ENCODE assay signal across 8 mouse cellular contexts in genomic region chr2:130839874-130840661, GRCm38 (mm10).
DNase-seq lines count a peak whose midpoint lies in the region; ATAC-seq and TF ChIP-seq lines count a peak whose summit lies in the region.

No protein-coding gene starts in this region.

- peaks cover 26% of the 10 kb centered on the region for H3K79me3 ChIP-seq in C2C12 (ENCODE audit: low read depth)

- peaks cover 6% of the 10 kb centered on the region for H3K36me3 ChIP-seq in C2C12 (ENCODE audit: control insufficient read depth, insufficient read depth)
- H3K36me3 ChIP-seq in heart, embryonic 12.5 days = peaks cover 24% of the 10 kb centered on the region
- H3K36me3 ChIP-seq in kidney, embryonic 16.5 days (ENCODE audit: insufficient read depth, low read length) = peaks cover 6% of the 10 kb centered on the region; the same call in 1 of the 2 replicates

- H3ac ChIP-seq in C2C12 (ENCODE audit: control insufficient read depth, insufficient read length, low read depth) = peak overlapping the region; percentile 97

- DNase-seq in brain, embryonic 14.5 days (ENCODE audit: low read depth) = peak; percentile 86
- DNase-seq in liver = peak; percentile 84
- DNase-seq in monocyte, adult 2 months (ENCODE audit: low read depth in 1 of 2, low spot score in 2 of 2) = peak; percentile 30 to 34
- peak; percentile 59 for DNase-seq in spleen, postnatal 14 days (ENCODE audit: low spot score in 2 of 2)

- H3K4me1 ChIP-seq in heart, embryonic 12.5 days (replicated peaks) = peaks cover 39% of the 10 kb centered on the region
- H3K4me1 ChIP-seq in kidney, embryonic 16.5 days (ENCODE audit: insufficient read depth, low read length) = peaks cover 17% of the 10 kb centered on the region

- H3K4me2 ChIP-seq in heart, embryonic 12.5 days = peak overlapping the region; percentile 70
- peak overlapping the region; percentile 89 for H3K4me2 ChIP-seq in kidney, embryonic 16.5 days (replicated peaks; ENCODE audit: low read depth, low read length)

- H3K27me3 ChIP-seq in C2C12 (ENCODE audit: control insufficient read depth, insufficient read depth, insufficient read length) = no peaks in the 10 kb centered on the region
- H3K27me3 ChIP-seq in heart, embryonic 12.5 days (replicated peaks) = no peaks in the 10 kb centered on the region
- no peaks in the 10 kb centered on the region for H3K27me3 ChIP-seq in kidney, embryonic 16.5 days (ENCODE audit: insufficient read depth, low read length)

- peak; percentile 89 for ATAC-seq in erythroblast, adult 5-6 weeks (replicated peaks; ENCODE audit: low FRiP score, poor library complexity, severe bottlenecking)
- ATAC-seq in heart, embryonic 12.5 days (ENCODE audit: insufficient number of reproducible peaks, low FRiP score) = peak; percentile 93
- peak; percentile 93 for ATAC-seq in kidney, embryonic 16.5 days (ENCODE audit: low FRiP score, low TSS enrichment)

- H3K9me3 ChIP-seq in heart, embryonic 12.5 days (replicated peaks) = no peaks in the 10 kb centered on the region
- no peaks in the 10 kb centered on the region for H3K9me3 ChIP-seq in kidney, embryonic 16.5 days (ENCODE audit: low read length)

- H3K27ac ChIP-seq in heart, embryonic 12.5 days (ENCODE audit: poor library complexity, severe bottlenecking) = peak overlapping the region; percentile 94
- H3K27ac ChIP-seq in kidney, embryonic 16.5 days (ENCODE audit: low read length) = peak overlapping the region; percentile 94

- under 1% methylated on average over 76 of the region's 77 CpGs for WGBS in heart, embryonic 12.5 days
- WGBS in kidney, embryonic 16.5 days = under 1% methylated on average over 52 of the region's 77 CpGs

- TF ChIP-seq POLR2A in brain, embryonic 14.5 days (IDR thresholded peaks at IDR 0.05; ENCODE audit: borderline replicate concordance, extremely low read depth, insufficient read depth, insufficient read length, poor library complexity, severe bottlenecking) = peak; percentile 98

- peak overlapping the region; percentile 96 for H3K9ac ChIP-seq in heart, embryonic 12.5 days
- peak overlapping the region; percentile 97 for H3K9ac ChIP-seq in kidney, embryonic 16.5 days (replicated peaks; ENCODE audit: low read length)

- TF ChIP-seq CTCF in C2C12 (IDR thresholded peaks at IDR 0.05; ENCODE audit: control insufficient read depth, insufficient read depth, insufficient read length) = no peak
- TF ChIP-seq CTCF in brain, embryonic 14.5 days (IDR thresholded peaks at IDR 0.05; ENCODE audit: borderline replicate concordance, extremely low read depth, insufficient read depth, insufficient read length) = no peak

- peak overlapping the region; percentile 78 for H3K4me3 ChIP-seq in C2C12 (ENCODE audit: insufficient read depth, poor library complexity, severe bottlenecking)
- H3K4me3 ChIP-seq in heart, embryonic 12.5 days = peak overlapping the region; percentile 77
- H3K4me3 ChIP-seq in kidney, embryonic 16.5 days (ENCODE audit: low read length) = peak overlapping the region; percentile 99

- peaks cover 43% of the 10 kb centered on the region for H3K79me2 ChIP-seq in C2C12 (ENCODE audit: control insufficient read depth, insufficient read depth)

TF ChIP-seq in C2C12, 6 proteins besides CTCF, POLR2A, EP300 and RAD21:
- TF ChIP-seq USF1 (IDR thresholded peaks at IDR 0.05; ENCODE audit: low read depth) (no peak), MYOG (IDR thresholded peaks at IDR 0.05; ENCODE audit: control insufficient read depth, extremely low read depth, insufficient read length) (no peak), MYOD1 (IDR thresholded peaks at IDR 0.05; ENCODE audit: control insufficient read depth, insufficient read length, low read depth) (no peak), MAX (IDR thresholded peaks at IDR 0.05) (no peak), CEBPB (IDR thresholded peaks at IDR 0.05; ENCODE audit: low read depth) (no peak), FOSL1 (IDR thresholded peaks at IDR 0.05; ENCODE audit: insufficient read depth, low read length, poor library complexity, severe bottlenecking) (no peak)

Comparison
In these comparisons a context has a peak if more than half of its experiments do, and no peak if none do; other contexts are left out.
1. Peak in every context shown above with its lines: DNase-seq, ATAC-seq, H3K4me3 ChIP-seq and H3K27ac ChIP-seq.
2. DNase-seq: peak in every context shown above with its lines; median percentile 86 in brain, embryonic 14.5 days; 84 in liver; 59 in spleen, postnatal 14 days; 32 in monocyte, adult 2 months.